Mouse (Mus musculus): Measurements from ENCODE around the gene Ager.

Gene Ager

GRCm38 (mm10) chr17:34585877-34586771 lies 11.5 kb upstream of the Ager start:
- DNase-seq = no peak

- peak; percentile 73 for DNase-seq
Measured at GRCm38 (mm10) chr17:34586796-34587422, 10.8 kb upstream of the Ager start.

- DNase-seq = peak; percentile 99
Measured at GRCm38 (mm10) chr17:34587423-34587811, 10.2 kb upstream of the Ager start.

- no peak for DNase-seq
Measured at GRCm38 (mm10) chr17:34587814-34588213, 9.8 kb upstream of the Ager start.

GRCm38 (mm10) chr17:34588767-34589166 lies 8.9 kb upstream of the Ager start:
- no peak for DNase-seq

- DNase-seq = no peak
Measured at GRCm38 (mm10) chr17:34589206-34589605, 8.5 kb upstream of the Ager start.

- peak; percentile 49 for DNase-seq
Measured at GRCm38 (mm10) chr17:34589681-34590101, 8.0 kb upstream of the Ager start, which contains the start of gene Gpsm3. Gene Gpsm3 (plus strand): TSS chr17:34589806.

- DNase-seq = no peak
Measured at GRCm38 (mm10) chr17:34590154-34590987, 7.3 kb upstream of the Ager start.

GRCm38 (mm10) chr17:34591029-34591993 lies 6.4 kb upstream of the Ager start, which contains the start of gene Pbx2:
Gene Pbx2 (plus strand): TSS chr17:34591266.
- DNase-seq = peak; percentile 44

- peak; percentile 86 for DNase-seq
Measured at GRCm38 (mm10) chr17:34591994-34592375, 5.7 kb upstream of the Ager start.

- peak; percentile 42 for DNase-seq
Measured at GRCm38 (mm10) chr17:34592581-34593549, 4.8 kb upstream of the Ager start.

GRCm38 (mm10) chr17:34593752-34594525 lies 3.7 kb upstream of the Ager start:
- DNase-seq = no peak

GRCm38 (mm10) chr17:34596098-34596497 lies 1.6 kb upstream of the Ager start:
- no peak for DNase-seq

GRCm38 (mm10) chr17:34599891-34600290 lies 2.2 kb downstream of the Ager start:
- DNase-seq = no peak

- DNase-seq = no peak
Measured at GRCm38 (mm10) chr17:34601796-34602195, 4.1 kb downstream of the Ager start.

GRCm38 (mm10) chr17:34603375-34604060 lies 5.9 kb downstream of the Ager start, which contains the start of gene Rnf5:
Gene Rnf5 (minus strand): TSS chr17:34603690.
- peak; percentile 97 for DNase-seq

GRCm38 (mm10) chr17:34604061-34604508 lies 6.4 kb downstream of the Ager start, which contains the start of gene Agpat1:
Gene Agpat1 (plus strand): TSS chr17:34604262.
- DNase-seq = peak; percentile 97

GRCm38 (mm10) chr17:34604511-34605237 lies 7.0 kb downstream of the Ager start:
- DNase-seq = peak; percentile 76

Data from kidney, adult 18-20 months (tissue).